Mouse (Mus musculus) layer of hippocampus, postnatal 25 days (tissue): ENCODE data around the gene Hbp1. TPM values are rescaled to one million over a fixed set of nuclear protein-coding genes. Genes with fewer than 3 reads are reported as not detected.

Source experiments
- DNase-seq, 2 experiments: peaks; one replicate each; pipeline ENCODE4 v3.0.0; 2022; ENCODE audit warnings: mixed read lengths in 2 of 2, low spot score in 1 of 2; ENCODE audit errors: extremely low spot score in 1 of 2
- total RNA-seq, 2 experiments: library from RNA; stranded (reverse); gene quantifications; 2 replicates each; pipeline ENCODE4 v1.2.3; 2021

The Hbp1 gene
- 10 to 100 TPM; 23.0 to 27.0 TPM for total RNA-seq

- DNase-seq = peak; percentile 97 to 98
These were observed at the start of gene Hbp1 for GRCm38 (mm10) chr12:31949759-31950658. Gene Hbp1, minus strand, starts transcription at chr12:31950535.

GRCm38 (mm10) chr12:31998706-31999105, 48.4 kb upstream of the Hbp1 start:
- no peak for DNase-seq

- no peak for DNase-seq
These were observed 47.1 kb upstream of the Hbp1 start for GRCm38 (mm10) chr12:31997328-31997878.

GRCm38 (mm10) chr12:31996877-31997276, 46.5 kb upstream of the Hbp1 start:
- no peak for DNase-seq

GRCm38 (mm10) chr12:31990575-31990974, 40.2 kb upstream of the Hbp1 start:
- DNase-seq = no peak

GRCm38 (mm10) chr12:31989726-31990125, 39.4 kb upstream of the Hbp1 start:
- DNase-seq = no peak

GRCm38 (mm10) chr12:31986463-31986862, 36.1 kb upstream of the Hbp1 start:
- no peak for DNase-seq

- DNase-seq = no peak
These were observed 35.4 kb upstream of the Hbp1 start for GRCm38 (mm10) chr12:31985738-31986137.

GRCm38 (mm10) chr12:31984664-31985063, 34.3 kb upstream of the Hbp1 start:
- DNase-seq = no peak

GRCm38 (mm10) chr12:31984206-31984605, 33.9 kb upstream of the Hbp1 start:
- DNase-seq = no peak

- DNase-seq = no peak
These were observed 33.4 kb upstream of the Hbp1 start for GRCm38 (mm10) chr12:31983769-31984168.

GRCm38 (mm10) chr12:31983238-31983637, 32.9 kb upstream of the Hbp1 start:
- DNase-seq = no peak

- DNase-seq = no peak
These were observed 27.4 kb upstream of the Hbp1 start for GRCm38 (mm10) chr12:31977613-31978195.

- peak in 1 of 2 experiments; percentile 33 for DNase-seq
These were observed 26.2 kb upstream of the Hbp1 start for GRCm38 (mm10) chr12:31976544-31976943.

- peak in 1 of 2 experiments; percentile 50 for DNase-seq
These were observed 23.3 kb upstream of the Hbp1 start for GRCm38 (mm10) chr12:31973473-31974172.

GRCm38 (mm10) chr12:31971547-31971946, 21.2 kb upstream of the Hbp1 start:
- no peak for DNase-seq

- no peak for DNase-seq
These were observed 18.8 kb upstream of the Hbp1 start for GRCm38 (mm10) chr12:31969111-31969510.

GRCm38 (mm10) chr12:31967536-31967935, 17.2 kb upstream of the Hbp1 start:
- no peak for DNase-seq

- no peak for DNase-seq
These were observed 16.1 kb upstream of the Hbp1 start for GRCm38 (mm10) chr12:31966405-31966804.

GRCm38 (mm10) chr12:31965517-31966212, 15.3 kb upstream of the Hbp1 start:
- DNase-seq = no peak
